Mouse (Mus musculus) hindbrain, embryonic 10.5 days (tissue): ENCODE results near the gene Rnf220. TPM values are rescaled to one million over a fixed set of nuclear protein-coding genes. Genes with fewer than 3 reads are reported as not detected.
A peak's percentile ranks its signal among the peaks of the same experiment; 100 is the strongest.

ENCODE experiments used
- DNase-seq: peaks from one replicate; pipeline ENCODE4 v3.0.0-alpha.2; 2017; ENCODE audit warnings: low spot score
- H3K27ac ChIP-seq: fragments of 300-500 bp; sonication (generic); 2 replicates; pipeline ENCODE4 v1.5.1; 2016; ENCODE audit warnings: mild to moderate bottlenecking, moderate library complexity
- H3K27me3 ChIP-seq: fragments of 300-500 bp; sonication (generic); 2 replicates; pipeline ENCODE4 v1.6.1; 2016; ENCODE audit warnings: mild to moderate bottlenecking; ENCODE audit not compliant: poor library complexity, insufficient read depth, severe bottlenecking
- H3K36me3 ChIP-seq: fragments of 300-500 bp; sonication (generic); 2 replicates; pipeline ENCODE4 v1.6.1; 2016; ENCODE audit warnings: mild to moderate bottlenecking, moderate library complexity
- H3K4me1 ChIP-seq: fragments of 300-500 bp; sonication (generic); replicated peaks from 2 replicates; pipeline ENCODE4 v1.6.1; 2016; ENCODE audit warnings: mild to moderate bottlenecking
- H3K4me3 ChIP-seq: fragments of 300-500 bp; sonication (generic); 2 replicates; pipeline ENCODE4 v1.5.1; 2016; ENCODE audit warnings: mild to moderate bottlenecking, moderate library complexity
- H3K9me3 ChIP-seq: fragments of 300-500 bp; sonication (generic); 2 replicates; pipeline ENCODE4 v1.6.1; 2016; ENCODE audit warnings: mild to moderate bottlenecking, moderate library complexity
- WGBS: fragments of 180-500 bp; shearing (Covaris S2); methylation state at CpG from one replicate; pipeline ENCODE4 v1.1.7; 2016; 5-methylcytosine and 5-hydroxymethylcytosine counted together
- polyA plus RNA-seq: library from polyadenylated mRNA; unstranded; fragments of >200 nt; fragmentation: Nextera tagmentation; extraction: Ambion mirVana; gene quantifications from 2 replicates; pipeline ENCODE4 v1.2.1, GENCODE M21; 2016

The Rnf220 gene
- polyA plus RNA-seq, 1 experiment from 2014 or later = 101 TPM

GRCm38 (mm10) chr4:117518246-117518645 is 21.4 kb upstream of the Rnf220 start:
- Histone ChIP-seq H3K4me3 (no peak overlapping the region), H3K4me1 (no peaks in the 10 kb centered on the region), H3K36me3 (no peaks in the 10 kb centered on the region), H3K27me3 (peaks cover 17% of the 10 kb centered on the region), H3K9me3 (no peaks in the 10 kb centered on the region), H3K27ac (no peak overlapping the region)
- 93% methylated on average over 4 of the region's 4 CpGs for WGBS
- DNase-seq = no peak

- WGBS = 92% methylated on average over 8 of the region's 8 CpGs
- Histone ChIP-seq H3K9me3 (peaks cover 10% of the 10 kb centered on the region), H3K4me3 (no peak overlapping the region), H3K36me3 (no peaks in the 10 kb centered on the region), H3K4me1 (peaks cover 31% of the 10 kb centered on the region), H3K27me3 (peaks cover 66% of the 10 kb centered on the region), H3K27ac (no peak overlapping the region)
- no peak for DNase-seq
Measured at GRCm38 (mm10) chr4:117499043-117499442, 2.2 kb upstream of the Rnf220 start.

DNA sequence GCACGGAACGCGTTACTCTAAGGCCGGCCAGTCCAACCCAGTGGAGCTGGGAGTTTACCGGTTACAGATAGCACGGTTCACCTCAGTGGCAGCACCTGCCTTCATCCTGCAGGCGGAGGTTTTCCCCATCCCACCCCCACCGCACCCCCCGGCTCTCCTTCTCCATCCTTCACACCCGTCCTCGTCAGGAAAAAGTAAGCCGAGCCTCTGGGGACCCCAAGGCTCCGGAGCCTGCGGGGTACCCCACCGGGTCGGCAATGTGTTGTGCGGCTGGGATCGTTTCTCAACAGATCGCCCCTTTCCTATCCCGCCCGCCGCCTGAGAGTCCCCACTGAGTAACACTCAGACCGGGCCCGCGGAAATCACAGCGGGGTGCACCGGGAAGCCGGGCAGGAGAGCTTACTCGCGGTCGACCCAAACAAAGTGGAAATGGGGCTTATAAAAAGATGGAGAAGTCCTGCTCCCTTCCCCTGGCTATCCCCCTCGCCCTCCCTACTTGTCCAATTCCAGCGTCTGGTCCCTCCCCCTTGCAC is 917 bp downstream of the Rnf220 start:
- peaks cover 92% of the 10 kb centered on the region for H3K27me3 ChIP-seq

GRCm38 (mm10) chr4:117494911-117495501 is 1.8 kb downstream of the Rnf220 start:
- Histone ChIP-seq H3K27me3 (peaks cover 94% of the 10 kb centered on the region), H3K9me3 (no peaks in the 10 kb centered on the region), H3K36me3 (peaks cover 3% of the 10 kb centered on the region; the same call in 1 of the 2 replicates), H3K4me1 (peaks cover 51% of the 10 kb centered on the region), H3K27ac (peak overlapping the region; percentile 91), H3K4me3 (peak overlapping the region; percentile 67)
- WGBS = under 1% methylated on average over 47 of the region's 47 CpGs
- DNase-seq = peak; percentile 75

More for the DNA sequence above, 917 bp downstream of the Rnf220 start:
- Histone ChIP-seq H3K4me3 (peak overlapping the region; percentile 67), H3K27ac (peak overlapping the region; percentile 91), H3K9me3 (no peaks in the 10 kb centered on the region), H3K4me1 (peaks cover 51% of the 10 kb centered on the region), H3K36me3 (no peaks in the 10 kb centered on the region)
- WGBS = under 1% methylated on average over 33 of the region's 33 CpGs
- peak; percentile 54 for DNase-seq

DNA sequence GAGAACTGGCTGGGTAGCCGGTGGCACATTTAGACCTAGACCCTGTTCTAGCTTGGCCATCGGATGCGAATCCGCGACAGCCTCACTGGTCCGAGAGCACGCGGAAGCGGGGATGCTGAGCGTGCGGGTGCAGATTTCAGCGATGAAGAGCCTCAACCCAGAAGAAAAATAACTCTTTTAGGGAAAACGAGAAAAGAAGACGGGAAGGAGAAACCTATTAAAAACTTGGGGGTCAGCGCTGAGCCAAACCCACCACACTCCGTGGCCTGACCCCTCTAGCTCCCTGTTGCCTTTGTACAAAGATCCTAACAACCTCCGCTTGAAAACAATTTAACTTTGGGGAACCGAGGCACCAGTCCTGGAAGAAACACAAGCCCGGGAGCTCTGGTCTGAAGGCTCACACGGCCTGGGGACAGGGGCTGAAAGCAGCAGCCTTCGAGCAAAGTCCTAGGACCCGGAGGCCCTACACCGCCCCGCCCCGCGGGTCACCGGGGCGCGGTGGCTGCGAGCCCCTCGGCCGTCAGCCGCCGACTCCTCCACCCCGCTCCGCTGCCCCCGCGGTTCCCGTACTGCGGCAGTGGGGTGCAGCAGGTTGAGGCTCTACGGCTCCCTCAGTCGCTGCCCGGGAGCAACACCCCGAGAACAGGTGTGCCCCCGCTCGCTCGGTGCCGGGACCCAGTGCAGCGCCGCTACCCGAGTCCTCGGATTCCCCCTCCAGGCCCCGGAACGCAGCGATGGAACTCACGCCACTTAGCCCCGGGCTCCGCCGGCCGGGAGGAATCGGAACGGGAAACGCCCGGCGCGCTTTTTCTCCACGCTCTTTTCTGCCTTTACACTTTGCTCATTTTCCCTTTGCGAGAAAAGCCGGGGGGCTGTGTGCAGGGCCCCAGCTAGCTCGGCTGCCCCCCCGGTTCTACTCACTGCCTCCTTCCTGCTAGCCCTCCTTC is 2.7 kb downstream of the Rnf220 start:
- H3K27me3 ChIP-seq = peaks cover 97% of the 10 kb centered on the region
- H3K27ac ChIP-seq = peak overlapping the region; percentile 91
- no peaks in the 10 kb centered on the region for H3K9me3 ChIP-seq
- peak overlapping the region; percentile 67 for H3K4me3 ChIP-seq
- peaks cover 51% of the 10 kb centered on the region for H3K4me1 ChIP-seq
- WGBS = under 1% methylated on average over 71 of the region's 71 CpGs
- H3K36me3 ChIP-seq = peaks cover 11% of the 10 kb centered on the region; the same call in 1 of the 2 replicates
- DNase-seq = peak; percentile 67

GRCm38 (mm10) chr4:117493161-117493568 is 3.7 kb downstream of the Rnf220 start:
- H3K27ac ChIP-seq = peak overlapping the region; percentile 91
- H3K4me3 ChIP-seq = peak overlapping the region; percentile 67
- 6% methylated on average over 17 of the region's 17 CpGs for WGBS
- peaks cover 96% of the 10 kb centered on the region for H3K27me3 ChIP-seq
- peaks cover 12% of the 10 kb centered on the region; the same call in 1 of the 2 replicates for H3K36me3 ChIP-seq
- peak; percentile 53 for DNase-seq
- H3K9me3 ChIP-seq = no peaks in the 10 kb centered on the region
- peaks cover 51% of the 10 kb centered on the region for H3K4me1 ChIP-seq

DNA sequence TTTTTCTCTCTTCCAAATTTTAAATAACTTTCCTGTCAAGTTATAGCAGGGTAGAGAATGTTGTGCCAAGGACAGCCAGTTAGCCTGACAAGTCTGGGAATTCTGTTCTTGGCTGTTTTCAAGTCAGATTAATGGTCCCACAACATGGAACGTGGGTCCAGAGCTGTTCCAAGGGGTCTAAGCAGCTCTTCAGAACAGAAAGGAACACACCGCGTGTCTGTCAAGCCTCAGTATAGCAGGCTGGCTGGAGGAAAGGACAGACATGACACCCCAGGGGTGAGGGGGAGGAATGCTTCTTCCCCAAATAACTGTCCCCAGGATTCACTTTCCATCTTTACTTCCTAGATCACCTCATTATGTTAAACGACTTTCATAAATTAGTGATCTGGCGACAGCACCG is 5.0 kb downstream of the Rnf220 start:
- 72% methylated on average over 6 of the region's 6 CpGs for WGBS
- Histone ChIP-seq H3K4me1 (peaks cover 52% of the 10 kb centered on the region), H3K27me3 (peaks cover 96% of the 10 kb centered on the region), H3K36me3 (peaks cover 12% of the 10 kb centered on the region; the same call in 1 of the 2 replicates), H3K27ac (no peak overlapping the region), H3K4me3 (no peak overlapping the region), H3K9me3 (no peaks in the 10 kb centered on the region)
- no peak for DNase-seq

GRCm38 (mm10) chr4:117489975-117490374 is 6.9 kb downstream of the Rnf220 start:
- DNase-seq = no peak
- WGBS = 86% methylated on average over 14 of the region's 14 CpGs
- H3K27me3 ChIP-seq = peaks cover 99% of the 10 kb centered on the region
- H3K9me3 ChIP-seq = no peaks in the 10 kb centered on the region
- no peak overlapping the region for H3K4me3 ChIP-seq
- H3K36me3 ChIP-seq = peaks cover 12% of the 10 kb centered on the region; the same call in 1 of the 2 replicates
- H3K27ac ChIP-seq = no peak overlapping the region
- peaks cover 52% of the 10 kb centered on the region for H3K4me1 ChIP-seq

DNA sequence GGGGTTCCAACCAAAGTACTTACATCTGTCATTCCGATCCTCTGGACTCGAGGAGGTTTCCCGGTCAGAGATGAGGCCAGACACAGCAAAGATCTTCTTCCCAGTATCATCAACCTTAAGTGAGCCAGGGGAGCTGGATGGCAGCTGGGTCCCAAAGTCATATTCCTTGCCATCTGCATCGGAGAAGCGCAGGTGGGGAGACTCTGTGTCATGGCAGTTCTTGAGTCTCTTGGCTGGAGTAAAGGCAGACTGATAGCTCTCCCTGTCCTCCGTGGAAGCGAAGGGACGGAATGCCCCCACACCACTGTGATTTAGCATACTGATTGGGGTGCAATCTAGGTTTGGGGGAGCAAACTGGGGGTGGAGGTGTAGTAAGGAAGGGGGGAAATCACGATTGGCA is 7.3 kb downstream of the Rnf220 start:
- no peaks in the 10 kb centered on the region for H3K9me3 ChIP-seq
- peaks cover 12% of the 10 kb centered on the region; the same call in 1 of the 2 replicates for H3K36me3 ChIP-seq
- H3K4me1 ChIP-seq = peaks cover 52% of the 10 kb centered on the region
- DNase-seq = no peak
- WGBS = 91% methylated on average over 9 of the region's 9 CpGs
- H3K4me3 ChIP-seq = no peak overlapping the region
- H3K27me3 ChIP-seq = peaks cover 97% of the 10 kb centered on the region
- no peak overlapping the region for H3K27ac ChIP-seq

- no peaks in the 10 kb centered on the region for H3K9me3 ChIP-seq
- DNase-seq = no peak
- H3K4me1 ChIP-seq = peaks cover 44% of the 10 kb centered on the region
- H3K36me3 ChIP-seq = peaks cover 12% of the 10 kb centered on the region; the same call in 1 of the 2 replicates
- H3K4me3 ChIP-seq = no peak overlapping the region
- H3K27ac ChIP-seq = 0 out of 2 replicates have a peak overlapping the region, but pooled peaks have one; percentile 56
- 82% methylated on average over 6 of the region's 6 CpGs for whole genome bisulfite sequencing
- peaks cover 85% of the 10 kb centered on the region for H3K27me3 ChIP-seq
Measured at GRCm38 (mm10) chr4:117487471-117487870, 9.4 kb downstream of the Rnf220 start.

DNA sequence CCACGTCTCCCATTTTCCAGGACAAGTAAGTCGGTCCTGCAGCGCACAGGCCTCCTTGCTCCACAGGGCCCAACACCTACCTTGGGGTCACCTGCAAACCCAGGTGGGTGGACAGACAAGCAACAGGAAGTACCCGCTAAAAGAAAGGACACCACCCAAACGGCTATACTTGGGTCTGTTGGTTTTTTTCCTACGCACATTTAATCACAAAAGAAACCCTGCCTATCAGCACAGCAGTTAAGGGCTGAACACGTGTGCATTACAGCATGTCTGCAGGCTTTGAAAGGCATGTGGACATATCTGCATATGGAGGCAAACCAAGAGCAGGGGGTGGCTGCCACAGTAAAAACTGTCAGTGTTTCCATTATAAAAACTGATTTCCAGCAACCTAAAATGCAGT is 10.7 kb downstream of the Rnf220 start:
- H3K36me3 ChIP-seq = peaks cover 12% of the 10 kb centered on the region; the same call in 1 of the 2 replicates
- H3K4me3 ChIP-seq = no peak overlapping the region
- peaks cover 44% of the 10 kb centered on the region for H3K4me1 ChIP-seq
- no peak for DNase-seq
- WGBS = 85% methylated on average over 7 of the region's 7 CpGs
- H3K9me3 ChIP-seq = no peaks in the 10 kb centered on the region
- peaks cover 85% of the 10 kb centered on the region for H3K27me3 ChIP-seq
- no peak overlapping the region for H3K27ac ChIP-seq

- H3K4me3 ChIP-seq = peak overlapping the region; percentile 57
- no peaks in the 10 kb centered on the region for H3K9me3 ChIP-seq
- 27% methylated on average over 13 of the region's 13 CpGs for WGBS
- peaks cover 11% of the 10 kb centered on the region; the same call in 1 of the 2 replicates for H3K36me3 ChIP-seq
- no peak for DNase-seq
- H3K27me3 ChIP-seq = peaks cover 77% of the 10 kb centered on the region
- H3K27ac ChIP-seq = peak overlapping the region; percentile 86
- peaks cover 54% of the 10 kb centered on the region for H3K4me1 ChIP-seq
Measured at GRCm38 (mm10) chr4:117485045-117485780, 11.6 kb downstream of the Rnf220 start.
